Mouse (Mus musculus) kidney, postnatal 0 days (tissue): ENCODE results near the gene Zfhx2. TPM values are rescaled to one million over a fixed set of nuclear protein-coding genes. Genes with fewer than 3 reads are reported as not detected.

Experiments
- ATAC-seq: fragments of 200-750 bp; cut with Nextera tagmentation; replicated peaks from 2 replicates; pipeline ENCODE4 v1.8.0; 2017; ENCODE audit warnings: low read depth, moderate number of reproducible peaks, moderate TSS enrichment, moderate library complexity; ENCODE audit not compliant: low FRiP score
- DNase-seq: peaks from one replicate; pipeline ENCODE4 v3.0.0-alpha.2; 2016; ENCODE audit warnings: low spot score
- H3K27ac ChIP-seq: fragments of 300-500 bp; sonication (generic); 2 replicates; pipeline ENCODE4 v1.5.1; 2014; ENCODE audit warnings: mild to moderate bottlenecking
- H3K27me3 ChIP-seq: fragments of 300-500 bp; sonication (generic); 2 replicates; pipeline ENCODE4 v1.6.1; 2014; ENCODE audit warnings: low read length, mixed read lengths; ENCODE audit not compliant: insufficient read depth
- H3K36me3 ChIP-seq: fragments of 300-500 bp; sonication (generic); 2 replicates; pipeline ENCODE4 v1.6.1; 2014; ENCODE audit warnings: low read length, mixed read lengths; ENCODE audit not compliant: insufficient read depth
- H3K4me1 ChIP-seq: fragments of 300-500 bp; sonication (generic); replicated peaks from 2 replicates; pipeline ENCODE4 v1.6.1; 2014; ENCODE audit warnings: antibody characterized with exemption, low read length, mixed read lengths; ENCODE audit not compliant: insufficient read depth
- H3K4me2 ChIP-seq: fragments of 300-500 bp; sonication (generic); 2 replicates; pipeline ENCODE4 v1.6.1; 2014; ENCODE audit warnings: mild to moderate bottlenecking, low read length, moderate library complexity, mixed read lengths
- H3K4me3 ChIP-seq: fragments of 300-500 bp; sonication (generic); replicated peaks from 2 replicates; pipeline ENCODE4 v1.5.1; 2014; ENCODE audit warnings: low read depth, low read length
- H3K9ac ChIP-seq: fragments of 300-500 bp; sonication (generic); 2 replicates; pipeline ENCODE4 v1.6.1; 2014; ENCODE audit warnings: low read depth, low read length
- H3K9me3 ChIP-seq: fragments of 300-500 bp; sonication (generic); replicated peaks from 2 replicates; pipeline ENCODE4 v1.6.1; 2016; ENCODE audit warnings: low read length, inconsistent platforms, mixed read lengths
- CTCF ChIP-seq: IDR thresholded peaks from 2 replicates; pipeline ENCODE4 v1.5.1; 2016; ENCODE audit warnings: antibody characterized with exemption, low read depth, mild to moderate bottlenecking, moderate library complexity
- WGBS: fragments of 180-500 bp; shearing (Covaris S2); extraction: QIAGEN DNeasy Blood & Tissue Kit; methylation state at CpG from one replicate; pipeline ENCODE4 v1.1.7; 2014; 5-methylcytosine and 5-hydroxymethylcytosine counted together
- polyA plus RNA-seq: library from polyadenylated mRNA; unstranded; fragments of >200 nt; fragmentation: Nextera tagmentation; extraction: Ambion mirVana; gene quantifications from 2 replicates; pipeline ENCODE4 v1.2.1, GENCODE M21; 2015

The Zfhx2 gene
- polyA plus RNA-seq, 1 experiment from 2014 or later, result 2.0 TPM

DNA sequence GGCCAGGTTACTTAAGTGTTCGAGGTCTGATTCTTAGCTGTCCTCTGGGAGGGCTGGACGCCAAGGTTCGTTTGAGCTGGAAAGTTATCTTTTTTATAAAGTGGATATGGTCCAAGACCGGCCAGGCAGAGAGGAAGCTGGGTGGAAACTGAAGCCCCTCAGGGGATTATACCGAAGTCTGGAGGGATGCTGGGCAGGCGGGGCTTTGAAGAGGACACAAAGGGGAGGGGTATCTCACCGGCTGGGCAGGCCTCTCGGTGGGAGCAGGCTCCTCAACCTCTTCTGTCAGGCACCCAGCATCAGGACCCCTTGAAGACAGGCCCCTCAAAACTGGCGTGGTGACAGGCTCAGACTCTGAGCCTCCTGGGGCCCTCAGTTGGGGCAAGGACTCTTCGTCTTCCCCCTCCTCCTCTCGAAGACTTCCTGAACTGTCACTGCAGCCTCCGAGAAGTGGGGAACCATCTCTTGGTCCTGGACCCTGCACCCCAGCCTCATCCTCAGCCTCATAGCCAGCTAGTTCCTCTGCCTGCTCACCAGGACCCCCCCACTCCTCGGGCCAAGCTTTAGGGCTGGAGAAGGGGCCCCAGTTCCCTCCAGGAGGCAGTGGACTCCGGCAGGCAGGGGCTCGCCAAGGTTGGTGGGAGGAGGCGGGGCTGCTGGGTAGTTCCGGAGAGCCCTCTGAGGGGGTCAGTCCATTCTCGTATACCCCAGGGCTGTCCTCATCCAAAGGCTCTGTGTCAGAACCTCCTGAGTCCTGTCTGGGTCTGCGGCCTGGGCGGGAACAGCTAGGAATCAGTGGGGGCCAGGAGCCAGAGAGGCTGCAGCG is 17.1 kb upstream of the Zfhx2 start:
- Histone ChIP-seq H3K9ac (no peak overlapping the region), H3K4me2 (no peak overlapping the region), H3K4me1 (peaks cover 8% of the 10 kb centered on the region; the same call in 1 of the 2 replicates), H3K27me3 (peaks cover 24% of the 10 kb centered on the region), H3K4me3 (no peak overlapping the region), H3K36me3 (no peaks in the 10 kb centered on the region), H3K9me3 (no peaks in the 10 kb centered on the region), H3K27ac (no peak overlapping the region)
- 16% methylated on average over 21 of the region's 21 CpGs for WGBS
- DNase-seq, result no peak
- no peak for TF ChIP-seq CTCF
- ATAC-seq, result 0 out of 2 replicates have a peak, but pooled peaks have one; percentile 3

DNA sequence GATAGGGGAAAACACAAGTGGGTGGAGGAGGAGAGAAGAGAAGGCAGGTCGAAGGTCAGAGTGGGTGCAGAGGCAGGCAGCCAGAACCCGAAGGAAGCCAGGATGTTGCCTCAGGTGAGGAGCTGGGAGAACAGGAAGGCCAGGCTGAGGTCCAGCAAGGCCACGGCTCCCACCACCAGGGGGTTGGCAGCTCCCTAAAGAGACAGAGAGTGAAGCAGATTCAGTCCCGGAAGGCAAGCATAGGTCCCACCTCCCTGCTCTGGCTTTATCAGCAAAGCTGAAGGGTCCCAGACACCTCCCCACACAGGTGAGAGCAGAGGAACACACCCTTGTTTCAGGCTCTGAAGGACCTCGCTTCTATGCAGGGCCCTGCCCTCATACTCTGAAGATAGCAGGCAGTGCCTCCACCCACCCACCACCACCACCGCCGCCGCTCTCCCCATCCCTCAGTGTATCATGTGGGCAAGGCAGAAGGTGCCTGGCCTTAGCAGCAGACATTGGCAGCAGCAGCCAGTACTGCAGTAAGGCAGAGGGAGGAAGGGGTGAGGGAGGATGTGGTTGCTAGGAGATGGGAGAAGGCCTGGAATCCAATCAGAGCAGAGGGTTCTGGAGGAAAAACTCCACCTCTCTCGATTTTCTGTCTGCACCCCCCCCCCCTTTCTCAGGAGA is 16.2 kb upstream of the Zfhx2 start:
- Histone ChIP-seq H3K27me3 (peaks cover 16% of the 10 kb centered on the region), H3K4me2 (no peak overlapping the region), H3K4me1 (0 out of 2 replicates have a peak, but pooled peaks cover 8% of the 10 kb centered on the region), H3K9ac (no peak overlapping the region), H3K36me3 (no peaks in the 10 kb centered on the region), H3K27ac (no peak overlapping the region), H3K4me3 (no peak overlapping the region), H3K9me3 (no peaks in the 10 kb centered on the region)
- DNase-seq (no peak), ATAC-seq (no peak)
- no peak for TF ChIP-seq CTCF
- 41% methylated on average over 9 of the region's 9 CpGs for WGBS

DNA sequence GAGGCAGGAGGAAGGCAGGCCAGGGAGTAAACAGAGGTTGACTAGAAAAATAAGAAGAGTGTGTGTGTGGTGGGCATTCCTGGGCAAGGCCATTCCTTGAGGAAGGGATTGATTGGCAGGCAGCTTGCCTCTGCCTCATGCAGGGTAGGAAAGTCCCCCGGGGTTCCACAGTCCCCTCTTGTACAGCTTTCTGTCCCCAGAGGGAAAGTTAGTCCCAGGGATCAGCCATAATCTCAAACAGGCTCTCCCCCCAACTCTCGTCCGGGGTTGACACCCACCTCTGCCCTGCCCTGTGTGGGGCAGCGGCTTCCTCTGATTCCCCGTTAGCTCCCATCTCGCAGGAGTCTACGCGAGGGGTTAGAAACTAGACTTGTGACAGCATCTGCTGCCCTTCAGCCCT is 14.9 kb upstream of the Zfhx2 start:
- no peak for TF ChIP-seq CTCF
- Histone ChIP-seq H3K4me1 (0 out of 2 replicates have a peak, but pooled peaks cover 8% of the 10 kb centered on the region), H3K27me3 (peaks cover 15% of the 10 kb centered on the region), H3K36me3 (no peaks in the 10 kb centered on the region), H3K4me3 (no peak overlapping the region), H3K9me3 (no peaks in the 10 kb centered on the region), H3K27ac (no peak overlapping the region), H3K9ac (no peak overlapping the region), H3K4me2 (no peak overlapping the region)
- 79% methylated on average over 8 of the region's 8 CpGs for WGBS
- ATAC-seq (no peak), DNase-seq (no peak)

- H3K4me2 ChIP-seq, result peak within 1 kb of the TSS; percentile 80
- H3K4me3 ChIP-seq, result peak within 1 kb of the TSS; percentile 48
- peak within 1 kb of the TSS; percentile 49; the same call in 1 of the 2 replicates for H3K9ac ChIP-seq
- DNase-seq (peak; percentile 88), ATAC-seq (peak; percentile 58; the same call in 1 of the 2 replicates)
- peaks cover 15% of the 10 kb centered on the region for H3K27me3 ChIP-seq
- TF ChIP-seq CTCF, result peak; percentile 31; the same call in 1 of the 2 replicates
- H3K4me1 ChIP-seq, result 0 out of 2 replicates have a peak, but pooled peaks cover 8% of the 10 kb centered on the region
- H3K27ac ChIP-seq, result peak within 1 kb of the TSS; percentile 32
- no peaks in the 10 kb centered on the region for H3K9me3 ChIP-seq
- H3K36me3 ChIP-seq, result 0 out of 2 replicates have a peak, but pooled peaks cover under 1% of the 10 kb centered on the region
- under 1% methylated on average over 39 of the region's 39 CpGs for WGBS
Observed at GRCm38 (mm10) chr14:55105836-55106809, 14.0 kb upstream of the Zfhx2 start, which contains the start of gene Ap1g2. Gene Ap1g2 (minus strand): TSS chr14:55106593.

- Histone ChIP-seq H3K36me3 (0 out of 2 replicates have a peak, but pooled peaks cover 6% of the 10 kb centered on the region), H3K9ac (no peak overlapping the region), H3K9me3 (no peaks in the 10 kb centered on the region), H3K27me3 (peaks cover 11% of the 10 kb centered on the region), H3K4me3 (peak overlapping the region; percentile 48), H3K4me1 (0 out of 2 replicates have a peak, but pooled peaks cover 8% of the 10 kb centered on the region), H3K4me2 (peak overlapping the region; percentile 80), H3K27ac (peak overlapping the region; percentile 54; the same call in 1 of the 2 replicates)
- WGBS, result 5% methylated on average over 7 of the region's 7 CpGs
- peak; percentile 75 for DNase-seq
- ATAC-seq, result no peak; the same call in 1 of the 2 replicates
- no peak for TF ChIP-seq CTCF
Observed at GRCm38 (mm10) chr14:55105386-55105785, 13.3 kb upstream of the Zfhx2 start.
